Mouse (Mus musculus): Measurements from ENCODE around the gene Acsl5. TPM values are rescaled to one million over a fixed set of nuclear protein-coding genes. Genes with fewer than 3 reads are reported as not detected.

Acsl5 gene
- polyA plus RNA-seq, 1 experiment from 2014 or later, result 26.3 TPM

DNA sequence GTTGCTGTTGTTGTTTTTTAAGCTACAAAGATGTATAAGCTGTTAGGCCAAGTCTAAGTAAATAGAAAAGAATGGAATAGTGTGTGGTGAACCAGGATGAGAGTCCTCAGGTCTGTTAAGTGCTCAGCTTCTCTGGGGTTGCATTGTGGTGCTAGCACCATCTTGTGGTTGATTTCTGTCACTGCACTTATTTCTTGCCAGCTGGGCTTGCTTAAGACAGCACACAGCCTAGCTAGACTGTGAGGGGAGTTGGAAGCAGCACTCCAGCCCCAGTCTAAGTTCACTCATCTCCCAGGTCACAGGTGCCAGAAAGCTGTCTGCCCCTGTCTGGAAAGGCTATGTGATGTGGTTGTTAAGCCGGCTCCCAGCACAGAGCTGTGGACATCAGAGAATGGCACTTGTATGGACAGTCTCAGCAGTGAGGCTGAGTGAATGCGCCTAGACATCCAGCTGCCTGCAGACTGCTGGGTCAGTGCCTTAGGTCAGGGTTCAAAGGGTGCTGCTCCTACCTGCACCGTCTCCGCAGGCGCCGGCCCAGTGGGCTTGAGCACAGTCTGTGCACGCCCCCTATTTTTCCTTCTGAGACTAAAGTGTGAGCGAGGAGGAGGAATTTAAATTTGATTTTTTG lies 81.0 kb downstream of the Acsl5 start:
- H3K27me3 ChIP-seq, result no peaks in the 10 kb centered on the region
- no peaks in the 10 kb centered on the region for H3K9me3 ChIP-seq (replicated peaks)
- no peak overlapping the region for H3K4me3 ChIP-seq
- ATAC-seq (replicated peaks; ENCODE audit: insufficient number of reproducible peaks, insufficient read depth, low FRiP score, low read depth), result peak; percentile 47; the same call in 1 of the 2 replicates
- H3K36me3 ChIP-seq, result peaks cover 14% of the 10 kb centered on the region; the same call in 1 of the 2 replicates
- WGBS, result 87% methylated on average over 8 of the region's 8 CpGs
- H3K9ac ChIP-seq, result no peak overlapping the region
- no peak overlapping the region for H3K27ac ChIP-seq
- H3K4me1 ChIP-seq (replicated peaks), result peaks cover 6% of the 10 kb centered on the region
- no peak overlapping the region for H3K4me2 ChIP-seq

DNA sequence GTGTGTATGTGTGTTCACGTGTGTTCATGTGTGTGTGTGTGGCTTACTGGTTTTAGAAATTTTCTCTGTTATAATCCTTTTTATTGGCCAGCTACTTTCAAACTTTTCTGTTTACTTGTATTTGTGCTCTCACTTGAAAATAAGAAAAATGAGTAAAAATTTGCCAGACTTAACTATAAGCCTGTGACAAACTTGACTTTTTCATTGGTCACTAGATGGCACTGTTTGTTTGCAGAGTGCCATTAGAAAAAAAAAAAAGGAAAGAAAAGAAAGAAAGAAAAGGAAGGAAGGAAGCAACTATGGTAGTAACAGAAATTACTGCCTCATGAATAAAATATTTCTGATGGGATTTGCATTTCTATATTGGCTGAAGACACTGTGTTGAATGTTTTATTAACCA lies 84.1 kb downstream of the Acsl5 start:
- ATAC-seq (replicated peaks; ENCODE audit: insufficient number of reproducible peaks, insufficient read depth, low FRiP score, low read depth), result no peak
- H3K4me2 ChIP-seq, result no peak overlapping the region
- H3K4me3 ChIP-seq, result no peak overlapping the region
- H3K27ac ChIP-seq, result no peak overlapping the region
- no peak overlapping the region for H3K9ac ChIP-seq
- H3K27me3 ChIP-seq, result no peaks in the 10 kb centered on the region
- H3K4me1 ChIP-seq (replicated peaks), result peaks cover 6% of the 10 kb centered on the region
- WGBS, result 97% methylated on average over 1 of the region's 1 CpGs
- H3K9me3 ChIP-seq (replicated peaks), result no peaks in the 10 kb centered on the region
- H3K36me3 ChIP-seq, result no peaks in the 10 kb centered on the region

DNA sequence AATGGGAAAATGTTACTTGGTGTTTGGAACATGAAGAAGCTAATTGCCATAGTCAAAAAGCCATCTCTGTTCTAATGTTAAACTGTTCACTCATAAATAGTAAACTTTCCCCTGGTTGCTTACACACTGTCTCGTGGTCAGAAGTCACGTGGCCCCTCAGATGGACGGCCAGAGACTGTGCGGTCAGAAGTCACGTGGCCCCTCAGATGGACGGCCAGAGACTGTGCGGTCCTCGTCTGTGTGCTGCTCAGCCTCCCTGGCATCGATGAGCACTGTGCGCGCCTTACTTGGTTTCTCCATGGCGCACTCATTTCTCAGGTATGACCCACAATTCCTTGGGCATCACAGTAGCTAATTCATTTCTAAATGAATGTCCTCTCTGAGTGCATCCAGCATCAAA lies 84.7 kb downstream of the Acsl5 start:
- WGBS, result 83% methylated on average over 12 of the region's 12 CpGs
- H3K9me3 ChIP-seq (replicated peaks), result no peaks in the 10 kb centered on the region
- no peaks in the 10 kb centered on the region for H3K27me3 ChIP-seq
- no peak overlapping the region for H3K9ac ChIP-seq
- no peak overlapping the region for H3K4me2 ChIP-seq
- ATAC-seq (replicated peaks; ENCODE audit: insufficient number of reproducible peaks, insufficient read depth, low FRiP score, low read depth), result no peak
- no peak overlapping the region for H3K27ac ChIP-seq
- peaks cover 6% of the 10 kb centered on the region for H3K4me1 ChIP-seq (replicated peaks)
- H3K36me3 ChIP-seq, result no peaks in the 10 kb centered on the region
- no peak overlapping the region for H3K4me3 ChIP-seq

DNA sequence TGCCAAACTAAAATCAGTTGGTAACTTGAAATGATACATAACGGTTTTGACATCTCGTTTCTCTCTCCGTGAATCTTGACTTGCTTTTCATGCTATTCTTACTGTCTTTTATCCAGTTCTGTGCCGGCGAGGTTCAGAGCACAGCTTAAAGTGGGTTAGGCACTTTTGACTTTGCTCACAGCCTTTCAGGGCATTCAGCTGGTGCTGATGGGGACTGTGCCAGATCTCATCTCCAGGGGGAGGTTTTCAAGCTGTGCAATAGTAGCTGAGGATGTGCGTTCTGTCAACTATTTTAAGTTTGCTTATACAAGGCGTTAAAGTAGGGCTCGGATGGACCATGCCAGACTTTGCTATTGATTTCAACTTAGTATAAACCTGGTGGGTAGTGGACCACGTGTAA lies 85.3 kb downstream of the Acsl5 start:
- no peaks in the 10 kb centered on the region for H3K9me3 ChIP-seq (replicated peaks)
- no peak overlapping the region for H3K4me2 ChIP-seq
- H3K4me1 ChIP-seq (replicated peaks), result no peaks in the 10 kb centered on the region; the same call in 1 of the 2 replicates
- ATAC-seq (replicated peaks; ENCODE audit: insufficient number of reproducible peaks, insufficient read depth, low FRiP score, low read depth), result no peak
- no peak overlapping the region for H3K9ac ChIP-seq
- H3K36me3 ChIP-seq, result no peaks in the 10 kb centered on the region
- H3K27me3 ChIP-seq, result no peaks in the 10 kb centered on the region
- H3K4me3 ChIP-seq, result no peak overlapping the region
- H3K27ac ChIP-seq, result no peak overlapping the region
- WGBS, result 83% methylated on average over 9 of the region's 9 CpGs

DNA sequence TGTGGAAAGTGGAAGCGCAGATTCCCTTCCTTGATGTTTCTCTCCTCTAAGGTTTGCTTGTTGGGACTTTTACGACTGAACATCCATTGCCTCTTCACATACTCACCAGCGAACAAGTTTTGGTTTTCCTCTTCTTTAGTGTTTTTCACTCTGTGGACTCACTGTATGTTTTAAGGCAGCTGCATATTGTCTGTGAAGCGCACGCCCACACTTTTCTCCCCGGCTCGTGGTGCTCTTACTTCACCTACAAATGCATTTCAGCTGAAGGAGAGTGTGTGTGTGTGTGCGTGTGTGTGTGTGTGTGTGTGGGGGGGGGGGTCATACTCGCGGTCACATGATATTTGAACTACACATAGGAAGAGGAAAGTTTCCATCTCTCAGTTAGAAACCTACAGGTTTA lies 85.9 kb downstream of the Acsl5 start:
- no peak for ATAC-seq (replicated peaks; ENCODE audit: insufficient number of reproducible peaks, insufficient read depth, low FRiP score, low read depth)
- Histone ChIP-seq H3K9ac (no peak overlapping the region), H3K36me3 (no peaks in the 10 kb centered on the region), H3K4me3 (no peak overlapping the region), H3K4me1 (replicated peaks) (no peaks in the 10 kb centered on the region; the same call in 1 of the 2 replicates), H3K4me2 (no peak overlapping the region), H3K27me3 (no peaks in the 10 kb centered on the region), H3K9me3 (replicated peaks) (no peaks in the 10 kb centered on the region), H3K27ac (no peak overlapping the region)
- WGBS, result 88% methylated on average over 10 of the region's 10 CpGs

DNA sequence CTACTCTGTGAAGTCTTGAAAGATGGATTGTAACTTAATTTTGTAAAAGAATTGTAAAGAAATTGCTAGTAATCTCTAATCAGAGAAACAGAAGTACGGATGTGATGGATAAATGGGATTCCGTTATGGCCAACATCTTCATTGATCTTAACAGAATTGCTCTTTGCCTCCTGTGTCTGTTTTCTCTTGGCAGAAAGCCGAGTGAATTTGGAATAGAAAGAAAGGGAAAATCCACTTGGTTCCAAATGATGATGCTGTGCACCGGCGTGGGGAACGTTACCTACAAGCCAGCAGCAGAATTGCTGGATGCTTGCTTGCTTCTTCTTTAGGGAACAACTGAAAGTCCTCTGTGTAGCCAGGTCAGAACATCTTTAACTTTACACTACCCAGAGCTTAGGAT lies 88.8 kb downstream of the Acsl5 start:
- H3K27me3 ChIP-seq, result no peaks in the 10 kb centered on the region
- 86% methylated on average over 6 of the region's 6 CpGs for WGBS
- H3K4me2 ChIP-seq, result no peak overlapping the region

DNA sequence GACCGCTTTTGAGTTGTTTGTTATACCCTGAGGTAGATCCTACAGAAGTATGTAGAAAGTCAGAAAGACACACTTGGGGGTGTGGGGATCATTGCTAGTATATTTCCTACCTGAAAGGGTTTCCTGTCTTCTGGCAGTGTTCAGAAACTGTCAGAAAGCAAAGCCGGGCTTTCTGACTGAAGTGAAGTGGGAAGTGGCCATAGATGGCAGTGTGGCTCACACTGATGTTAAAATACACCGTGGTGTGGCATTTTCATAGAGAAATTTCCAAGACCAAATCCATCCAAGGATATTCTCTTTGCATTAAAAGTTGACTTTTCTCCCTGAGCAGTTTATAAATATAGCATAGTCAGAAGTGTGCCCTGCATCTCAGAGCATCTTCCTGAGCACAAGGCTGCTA lies 89.6 kb downstream of the Acsl5 start:
- 56% methylated on average over 3 of the region's 3 CpGs for WGBS
- no peak for ATAC-seq (replicated peaks; ENCODE audit: insufficient number of reproducible peaks, insufficient read depth, low FRiP score, low read depth)
- H3K36me3 ChIP-seq, result no peaks in the 10 kb centered on the region; the same call in 1 of the 2 replicates

More for the DNA sequence above, 88.8 kb downstream of the Acsl5 start:
- Histone ChIP-seq H3K36me3 (no peaks in the 10 kb centered on the region; the same call in 1 of the 2 replicates), H3K9me3 (replicated peaks) (no peaks in the 10 kb centered on the region), H3K9ac (no peak overlapping the region), H3K4me1 (replicated peaks) (no peaks in the 10 kb centered on the region; the same call in 1 of the 2 replicates), H3K27ac (no peak overlapping the region), H3K4me3 (no peak overlapping the region)
- ATAC-seq (replicated peaks; ENCODE audit: insufficient number of reproducible peaks, insufficient read depth, low FRiP score, low read depth), result no peak

DNA sequence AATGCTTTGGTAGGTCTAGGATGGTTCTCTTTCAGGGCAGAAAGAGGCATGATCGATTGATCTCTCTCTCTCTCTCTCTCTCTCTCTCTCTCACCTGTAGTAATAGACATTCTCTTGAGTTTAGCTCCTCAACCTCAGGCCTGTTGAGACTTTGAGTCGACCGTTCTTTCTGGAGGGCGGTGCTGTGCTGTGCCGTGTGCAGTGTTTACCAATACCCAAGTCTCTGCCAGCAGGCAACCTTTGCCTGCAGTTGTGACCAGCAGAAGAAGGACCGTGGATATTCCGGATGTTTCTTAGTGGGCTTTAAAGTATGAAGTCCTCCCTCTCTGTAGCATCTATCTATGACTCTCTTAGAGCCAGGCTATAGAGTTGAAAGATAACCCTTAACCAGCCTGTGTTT lies 90.7 kb downstream of the Acsl5 start:
- Histone ChIP-seq H3K4me3 (no peak overlapping the region), H3K27me3 (no peaks in the 10 kb centered on the region), H3K36me3 (no peaks in the 10 kb centered on the region; the same call in 1 of the 2 replicates), H3K27ac (no peak overlapping the region), H3K4me2 (no peak overlapping the region), H3K4me1 (replicated peaks) (no peaks in the 10 kb centered on the region; the same call in 1 of the 2 replicates), H3K9me3 (replicated peaks) (no peaks in the 10 kb centered on the region), H3K9ac (no peak overlapping the region)
- ATAC-seq (replicated peaks; ENCODE audit: insufficient number of reproducible peaks, insufficient read depth, low FRiP score, low read depth), result no peak
- 89% methylated on average over 7 of the region's 7 CpGs for WGBS

More for the DNA sequence above, 89.6 kb downstream of the Acsl5 start:
- no peak overlapping the region for H3K4me2 ChIP-seq
- H3K9me3 ChIP-seq (replicated peaks), result no peaks in the 10 kb centered on the region
- H3K4me1 ChIP-seq (replicated peaks), result no peaks in the 10 kb centered on the region; the same call in 1 of the 2 replicates
- no peaks in the 10 kb centered on the region for H3K27me3 ChIP-seq
- H3K9ac ChIP-seq, result no peak overlapping the region
- H3K4me3 ChIP-seq, result no peak overlapping the region
- H3K27ac ChIP-seq, result no peak overlapping the region

DNA sequence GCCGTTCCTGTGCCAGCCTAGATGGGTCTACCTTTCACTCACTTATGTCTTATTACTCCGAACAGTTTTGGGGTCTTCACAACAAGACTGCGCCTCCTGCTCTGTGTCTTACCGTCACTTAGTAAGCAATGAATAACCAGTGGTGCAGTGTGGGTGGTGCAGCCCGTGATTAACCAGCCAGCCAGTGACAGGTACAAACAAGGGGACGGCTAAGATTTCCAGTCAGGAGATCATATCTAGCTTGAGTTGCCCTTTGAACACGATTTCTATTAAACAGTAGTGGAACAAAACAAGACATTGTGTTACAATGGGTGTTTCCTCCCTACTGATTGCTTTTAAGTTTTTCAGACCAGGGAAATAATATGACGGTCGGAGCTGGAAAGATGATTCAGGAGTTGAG lies 91.5 kb downstream of the Acsl5 start:
- 87% methylated on average over 9 of the region's 9 CpGs for WGBS
- Histone ChIP-seq H3K4me1 (replicated peaks) (no peaks in the 10 kb centered on the region; the same call in 1 of the 2 replicates), H3K9ac (no peak overlapping the region), H3K27ac (no peak overlapping the region), H3K4me3 (no peak overlapping the region), H3K36me3 (no peaks in the 10 kb centered on the region; the same call in 1 of the 2 replicates), H3K27me3 (no peaks in the 10 kb centered on the region), H3K9me3 (replicated peaks) (no peaks in the 10 kb centered on the region), H3K4me2 (no peak overlapping the region)
- ATAC-seq (replicated peaks; ENCODE audit: insufficient number of reproducible peaks, insufficient read depth, low FRiP score, low read depth), result no peak

Other genes with a start within 250 kb of the Acsl5 start
- gene Gpam, start 124.7 kb upstream of the Acsl5 start, polyA plus RNA-seq (2015; fragmentation: Nextera tagmentation; extraction: Ambion mirVana), result 8.6 and 11.5 TPM in 2 replicates
- not detected in 2 replicates for gene Tectb, start 71.2 kb upstream of the Acsl5 start, polyA plus RNA-seq (2015; fragmentation: Nextera tagmentation; extraction: Ambion mirVana)
- not detected in 2 replicates for gene Gucy2g, start 10.7 kb upstream of the Acsl5 start, polyA plus RNA-seq (2015; fragmentation: Nextera tagmentation; extraction: Ambion mirVana)
- 53.4 and 66.4 TPM in 2 replicates for gene Zdhhc6, start 64.1 kb downstream of the Acsl5 start, polyA plus RNA-seq (2015; fragmentation: Nextera tagmentation; extraction: Ambion mirVana)
- 13.1 and 15.9 TPM in 2 replicates for gene Vti1a, start 64.4 kb downstream of the Acsl5 start, polyA plus RNA-seq (2015; fragmentation: Nextera tagmentation; extraction: Ambion mirVana)